Mouse (Mus musculus) c-Kit-positive CD71-positive TER-119-negative erythroid progenitor cells, embryonic 14.5 days (primary cell): ENCODE data around the gene Trim62.

ENCODE experiments used
- DNase-seq: peaks from one replicate; pipeline ENCODE4 v3.0.0-alpha.2; 2013; ENCODE audit warnings: low read depth

Gene Trim62

GRCm38 (mm10) chr4:128910276-128911063 lies 27.1 kb downstream of the Trim62 start:
- no peak for DNase-seq

DNA sequence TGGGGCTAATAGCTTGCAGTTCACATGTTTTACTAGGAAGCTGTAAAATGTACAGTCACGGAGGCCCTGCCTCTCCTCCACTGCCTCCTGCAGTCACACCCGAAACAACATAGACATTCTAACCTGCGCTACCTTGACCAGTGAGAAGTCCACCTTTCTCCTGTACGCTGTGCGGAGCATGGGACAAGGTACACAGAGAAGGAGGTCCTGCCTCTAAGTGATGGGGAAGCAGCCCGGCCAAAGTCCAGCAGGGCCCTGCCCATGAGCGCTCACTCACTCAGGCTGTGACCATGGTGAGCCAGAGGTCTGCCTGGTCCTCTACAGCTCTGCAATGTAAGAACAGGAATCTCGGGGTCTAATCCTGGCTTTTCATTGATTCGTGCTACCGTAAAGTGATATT lies 28.7 kb downstream of the Trim62 start:
- DNase-seq, result no peak

DNA sequence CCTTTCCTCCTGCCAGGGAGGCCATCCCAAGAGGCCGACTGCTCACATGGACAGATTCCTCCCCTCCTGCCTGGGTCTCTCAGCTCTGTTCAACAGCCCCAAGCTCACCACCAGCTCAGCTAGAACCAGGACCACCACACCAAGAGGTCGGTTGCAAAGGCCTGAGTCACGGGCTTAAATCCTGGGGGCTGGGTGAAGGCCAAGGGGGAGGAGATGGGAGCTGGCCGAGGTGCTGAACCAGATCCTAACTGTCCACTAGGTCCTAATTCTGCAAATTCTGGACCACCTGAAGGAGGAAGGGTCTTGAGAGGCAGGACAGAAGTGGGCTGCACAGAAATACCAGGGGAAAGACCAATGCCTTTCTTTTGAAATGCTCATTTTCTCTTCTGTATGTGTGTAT lies 30.4 kb downstream of the Trim62 start:
- no peak for DNase-seq

DNA sequence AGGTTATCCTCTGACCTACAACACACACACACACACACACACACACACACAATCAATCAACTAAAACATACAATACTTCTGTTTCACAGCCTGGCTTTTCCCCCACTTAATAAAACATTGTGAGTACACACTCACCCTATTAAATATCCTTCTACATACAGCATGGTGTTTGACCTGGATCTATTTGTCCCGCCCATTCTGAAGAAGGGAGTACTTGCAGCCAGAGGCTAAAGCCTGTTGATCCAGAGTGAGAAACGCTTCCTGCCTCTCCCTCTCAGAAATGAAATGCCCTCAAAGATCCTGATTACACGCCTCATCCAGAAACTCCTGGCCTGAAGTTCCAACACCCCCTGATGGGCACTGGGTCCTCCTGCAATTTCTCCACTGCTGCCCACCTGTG lies 33.7 kb downstream of the Trim62 start:
- no peak for DNase-seq

DNA sequence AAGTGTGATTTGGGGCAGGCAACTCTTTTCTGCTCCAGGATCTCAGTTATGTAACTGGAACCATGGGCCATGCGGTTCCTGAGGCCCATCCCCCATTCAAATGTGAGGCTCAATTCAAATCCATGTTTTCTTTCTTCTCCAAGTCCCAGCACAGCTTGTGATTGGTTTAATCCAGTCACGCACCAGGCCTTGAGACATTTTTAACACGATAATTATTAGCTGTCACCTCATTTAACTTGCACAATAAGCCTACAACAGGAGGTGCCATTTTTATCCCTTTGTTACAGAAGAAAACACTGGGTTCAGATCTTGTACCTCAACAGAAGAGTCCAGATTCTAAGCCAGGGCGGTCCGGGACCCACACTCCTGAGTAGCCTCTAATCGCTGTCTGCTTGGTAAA lies 34.4 kb downstream of the Trim62 start:
- DNase-seq, result no peak

DNA sequence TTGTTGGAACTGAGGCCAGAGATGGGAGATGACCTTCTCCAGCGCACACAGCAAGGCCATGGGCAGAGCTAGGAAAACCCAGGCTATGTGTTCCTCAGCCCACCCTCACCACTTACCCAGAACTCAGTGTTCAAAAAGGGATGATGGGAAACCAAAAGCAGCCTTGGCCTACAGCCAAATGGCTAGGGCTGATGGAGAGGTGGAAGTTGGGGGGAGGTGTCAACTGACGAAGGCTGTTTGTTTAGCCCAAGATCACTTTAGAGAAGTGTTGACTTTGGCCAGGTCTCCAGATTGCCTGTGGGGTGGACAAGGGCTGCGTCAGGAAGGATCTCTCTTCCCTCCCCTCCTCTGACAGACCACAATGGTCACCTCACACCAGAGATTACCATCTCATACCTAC lies 34.8 kb downstream of the Trim62 start:
- no peak for DNase-seq

- no peak for DNase-seq
Measured at GRCm38 (mm10) chr4:128919106-128919505, 35.7 kb downstream of the Trim62 start.

DNA sequence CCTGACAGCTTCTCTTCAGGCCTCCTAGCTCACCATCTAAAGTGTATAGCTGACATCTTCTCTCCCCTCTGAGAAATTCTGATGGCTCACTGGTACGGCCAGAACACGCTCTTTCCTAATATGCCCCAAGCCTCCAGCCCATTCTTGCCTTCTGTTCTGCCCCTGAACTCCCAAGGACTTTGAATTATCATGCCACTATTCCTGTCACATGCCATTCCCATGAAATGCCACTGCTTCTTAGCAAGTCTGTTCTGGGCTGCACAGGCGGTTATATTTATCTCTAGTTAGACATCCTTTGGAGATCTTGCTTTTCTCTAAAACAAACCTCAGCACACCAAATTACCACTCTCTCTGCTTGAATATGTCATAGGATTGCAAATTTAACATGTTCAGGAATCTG lies 40.2 kb downstream of the Trim62 start:
- DNase-seq, result no peak

DNA sequence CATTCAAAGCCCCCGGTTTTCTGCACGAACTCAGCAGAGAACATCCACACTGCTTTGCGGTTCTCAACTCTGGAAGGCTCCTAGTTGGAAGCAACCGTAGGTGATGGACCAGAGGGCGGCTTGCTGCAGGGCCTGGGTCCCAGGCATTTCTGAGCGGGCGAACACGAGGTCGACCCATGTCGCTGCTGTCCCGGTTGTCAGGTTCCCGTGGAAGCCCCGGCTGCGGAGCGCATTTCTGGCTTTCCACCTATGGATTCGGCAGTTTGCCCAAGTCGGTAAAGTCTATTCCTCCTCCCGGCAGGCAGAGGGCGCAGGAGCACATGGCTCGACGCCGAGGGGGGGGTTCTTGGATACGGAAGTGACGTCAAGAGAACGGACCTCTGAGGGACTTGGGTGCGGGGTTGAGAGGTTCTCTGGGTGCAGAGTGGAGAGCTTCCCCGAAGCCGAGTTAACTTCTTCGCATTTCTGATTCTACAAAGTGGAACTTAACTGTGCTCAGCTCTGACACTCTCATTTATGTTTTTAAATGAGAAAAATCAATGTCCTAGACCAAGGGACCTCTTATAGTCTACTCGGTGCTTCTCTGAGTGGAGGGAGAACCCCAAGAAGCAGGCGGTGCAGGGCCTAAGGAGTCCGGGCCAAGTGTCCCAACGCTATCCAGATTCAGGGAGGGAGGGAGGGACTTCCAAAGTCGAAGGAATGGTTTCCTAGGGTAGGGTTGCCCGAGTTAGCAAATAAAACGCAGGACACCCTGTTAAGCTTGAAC lies 41.6 kb downstream of the Trim62 start:
- peak; percentile 39 for DNase-seq

DNA sequence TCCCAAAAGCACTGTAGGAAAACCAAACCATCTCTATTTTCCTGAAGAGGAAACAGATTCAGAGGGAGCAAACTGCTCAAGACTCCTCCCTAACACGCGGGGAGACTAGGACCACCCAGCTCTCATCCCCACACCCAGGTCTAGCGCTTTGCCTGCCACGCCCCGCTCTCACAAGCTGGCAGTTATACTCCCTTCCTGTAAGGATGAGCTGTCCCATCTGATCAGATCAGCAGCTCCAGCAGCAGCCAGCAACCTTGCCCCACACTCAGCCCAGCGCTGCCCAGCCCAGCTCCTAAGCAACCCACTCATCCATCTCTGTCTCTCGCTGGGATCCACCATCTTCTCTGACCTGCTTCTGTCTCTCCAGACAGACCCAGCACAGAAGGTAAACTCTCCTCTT lies 49.4 kb downstream of the Trim62 start:
- DNase-seq, result no peak

GRCm38 (mm10) chr4:128935595-128935994 lies 52.2 kb downstream of the Trim62 start:
- no peak for DNase-seq

DNA sequence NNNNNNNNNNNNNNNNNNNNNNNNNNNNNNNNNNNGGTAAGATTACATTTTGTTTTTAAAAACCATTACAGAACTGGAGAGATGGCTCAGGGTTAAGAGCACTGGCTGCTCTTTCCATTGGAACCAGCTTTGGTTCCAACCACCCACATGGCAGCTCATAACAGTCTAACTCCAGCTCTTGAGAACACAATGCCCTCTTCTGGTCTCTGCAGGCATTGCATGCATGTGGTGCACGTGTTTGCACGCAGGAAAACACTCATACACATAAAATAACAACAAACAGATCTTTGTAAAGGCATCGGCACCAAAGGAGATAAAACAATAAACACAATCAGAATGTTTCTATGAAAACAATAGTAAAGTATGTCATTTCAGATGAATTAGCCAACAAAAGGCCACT lies 59.0 kb downstream of the Trim62 start:
- no peak for DNase-seq

GRCm38 (mm10) chr4:128946736-128947135 lies 63.4 kb downstream of the Trim62 start:
- DNase-seq, result no peak

- peak; percentile 40 for DNase-seq
Measured at GRCm38 (mm10) chr4:128947326-128947933, 64.0 kb downstream of the Trim62 start.

- DNase-seq, result peak; percentile 43
Measured at GRCm38 (mm10) chr4:128948137-128948674, 64.8 kb downstream of the Trim62 start.

DNA sequence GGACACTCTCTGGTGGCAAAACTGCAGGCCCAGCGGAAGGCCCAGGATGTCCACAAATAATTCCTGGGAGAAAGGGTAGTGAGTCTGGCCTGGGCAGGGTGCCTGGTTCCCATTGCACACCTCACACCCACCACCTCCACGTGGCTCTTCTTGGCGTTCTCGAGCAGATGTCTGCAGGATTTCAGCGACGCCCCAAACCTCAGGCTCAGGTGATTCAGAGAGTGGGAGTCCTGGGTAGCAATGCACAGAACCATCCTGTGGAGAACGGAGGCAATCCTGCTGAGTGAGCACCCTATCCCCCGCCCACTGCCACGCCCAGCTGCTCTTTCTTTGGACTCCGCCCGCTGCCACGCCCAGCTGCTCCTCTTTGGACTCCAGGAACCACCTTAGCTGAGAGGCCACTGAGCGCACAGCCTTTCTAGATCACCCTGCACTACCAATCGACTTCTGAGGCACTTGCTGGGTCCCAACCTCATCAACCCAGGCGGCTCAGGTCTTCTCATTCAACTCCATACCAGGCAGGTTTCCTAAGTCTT lies 66.2 kb downstream of the Trim62 start:
- DNase-seq, result peak; percentile 61

DNA sequence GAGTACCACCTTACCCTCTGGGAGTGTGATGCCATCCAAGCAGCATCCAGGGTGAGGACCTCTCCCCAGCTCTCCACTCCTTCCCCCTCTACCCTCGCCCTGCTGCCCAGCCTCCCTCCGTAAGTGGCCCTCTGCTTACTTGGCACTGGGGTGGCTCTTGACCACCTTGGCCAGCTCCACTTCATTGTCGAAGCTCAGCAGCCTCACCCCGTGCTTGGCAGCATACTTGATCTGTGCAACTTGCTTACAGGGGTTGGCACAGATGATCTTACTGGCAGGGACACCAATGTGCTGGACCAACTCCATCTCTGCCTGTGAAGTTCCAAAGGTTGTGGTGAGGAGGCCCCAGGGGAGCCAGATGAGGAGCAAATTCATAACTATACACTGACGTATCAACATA lies 67.1 kb downstream of the Trim62 start:
- DNase-seq, result no peak

GRCm38 (mm10) chr4:128953851-128954250 lies 70.5 kb downstream of the Trim62 start:
- no peak for DNase-seq

GRCm38 (mm10) chr4:128957155-128957911 lies 74.0 kb downstream of the Trim62 start:
- peak; percentile 43 for DNase-seq

- DNase-seq, result no peak
Measured at GRCm38 (mm10) chr4:128958156-128958555, 74.8 kb downstream of the Trim62 start.

GRCm38 (mm10) chr4:128958849-128959248 lies 75.5 kb downstream of the Trim62 start:
- no peak for DNase-seq

- DNase-seq, result no peak
Measured at GRCm38 (mm10) chr4:128959676-128960075, 76.3 kb downstream of the Trim62 start.
